Mouse (Mus musculus): Measurements from ENCODE around the gene Cmtm7.

The Cmtm7 gene

DNA sequence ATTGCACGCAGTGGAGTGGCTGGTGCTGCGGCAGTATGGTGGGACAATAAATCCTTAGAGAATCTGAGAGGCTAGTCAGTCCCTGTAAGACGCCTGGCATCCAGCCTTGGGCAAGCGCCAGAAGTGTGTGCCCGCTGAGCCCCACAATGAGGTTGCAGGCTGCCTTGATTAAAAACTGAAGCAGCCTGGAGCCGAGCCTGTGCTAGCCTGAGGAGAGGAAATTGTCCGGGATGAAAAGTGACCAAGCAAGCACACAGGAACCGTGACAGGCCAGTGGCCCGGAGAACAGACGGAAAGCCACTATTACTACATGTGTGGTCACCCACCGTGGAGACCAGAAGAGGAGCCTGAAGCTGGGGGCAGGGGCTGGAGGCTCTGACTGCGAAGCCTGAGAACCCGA, 14.6 kb downstream of the Cmtm7 start:
- no peak for DNase-seq (ENCODE audit: low read depth, low spot score)

DNA sequence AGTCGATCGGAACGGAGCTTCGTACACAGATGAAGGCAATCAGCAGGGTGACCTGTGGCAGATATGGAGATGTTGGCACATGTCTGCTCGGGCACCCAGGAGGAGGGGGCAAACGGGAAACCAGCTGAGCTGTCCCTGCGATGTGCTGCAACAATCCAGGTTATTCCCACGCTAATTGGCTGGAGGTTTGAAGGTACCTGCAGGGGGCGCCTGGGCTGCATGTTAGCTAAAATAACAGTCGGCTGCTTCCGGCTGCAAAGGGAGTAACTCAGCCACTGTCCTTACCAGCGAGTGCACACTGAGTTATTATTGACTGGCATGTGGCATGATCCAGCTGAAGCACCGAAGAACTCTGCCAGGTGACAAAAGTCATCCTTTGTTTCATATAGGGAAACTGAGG, 18.3 kb downstream of the Cmtm7 start:
- no peak for DNase-seq (ENCODE audit: low read depth, low spot score)

GRCm38 (mm10) chr9:114761848-114762247, 19.8 kb downstream of the Cmtm7 start:
- no peak for DNase-seq (ENCODE audit: low read depth, low spot score)

- DNase-seq (ENCODE audit: low read depth, low spot score) = no peak
Observed at GRCm38 (mm10) chr9:114760353-114760752, 21.3 kb downstream of the Cmtm7 start.

DNA sequence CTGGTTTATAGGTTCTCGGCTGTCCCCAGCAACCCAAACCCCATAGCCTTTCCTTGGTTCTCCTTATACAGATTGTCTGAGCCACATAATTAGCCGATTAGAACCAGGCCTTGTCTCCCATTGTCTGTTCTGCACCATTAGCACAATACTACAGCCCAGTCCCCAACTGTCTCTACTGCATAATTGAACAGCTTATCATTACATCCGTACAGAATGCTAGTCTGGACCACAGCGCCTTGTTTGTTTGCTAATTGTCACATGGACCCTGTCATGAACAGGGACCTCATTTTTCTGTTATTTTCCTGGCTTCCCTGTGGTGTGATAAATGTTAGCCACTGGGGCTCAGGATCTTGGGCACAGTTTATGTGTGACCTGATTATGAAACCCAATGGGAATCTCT, 21.8 kb downstream of the Cmtm7 start:
- DNase-seq (ENCODE audit: low read depth, low spot score) = no peak

DNA sequence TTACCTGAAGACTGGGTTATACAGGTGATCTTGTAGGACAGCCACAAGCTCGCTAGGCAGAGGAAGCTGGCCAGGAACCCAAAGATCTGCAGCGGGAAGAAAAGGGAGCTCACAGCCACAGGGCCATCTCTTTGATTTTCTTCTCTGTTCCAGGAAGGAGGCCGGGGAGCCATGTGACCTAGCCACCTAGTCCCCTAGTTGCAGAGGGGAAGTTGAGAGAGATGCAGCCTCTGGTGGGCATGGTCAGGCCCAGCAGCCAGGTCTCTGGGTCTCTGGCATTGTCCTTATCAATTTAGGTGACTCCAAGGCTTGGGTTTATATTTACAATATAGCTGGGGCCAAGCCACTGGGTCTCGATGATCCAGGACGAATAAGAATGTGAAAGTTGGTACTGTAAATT, 22.9 kb downstream of the Cmtm7 start:
- DNase-seq (ENCODE audit: low read depth, low spot score) = no peak

GRCm38 (mm10) chr9:114758272-114758671, 23.4 kb downstream of the Cmtm7 start:
- no peak for DNase-seq (ENCODE audit: low read depth, low spot score)

GRCm38 (mm10) chr9:114752863-114753484, 28.7 kb downstream of the Cmtm7 start:
- DNase-seq (ENCODE audit: low read depth, low spot score) = peak; percentile 65

GRCm38 (mm10) chr9:114752311-114752710, 29.3 kb downstream of the Cmtm7 start:
- no peak for DNase-seq (ENCODE audit: low read depth, low spot score)

GRCm38 (mm10) chr9:114751582-114751981, 30.1 kb downstream of the Cmtm7 start:
- DNase-seq (ENCODE audit: low read depth, low spot score) = no peak

GRCm38 (mm10) chr9:114747466-114747865, 34.2 kb downstream of the Cmtm7 start:
- DNase-seq (ENCODE audit: low read depth, low spot score) = no peak

DNA sequence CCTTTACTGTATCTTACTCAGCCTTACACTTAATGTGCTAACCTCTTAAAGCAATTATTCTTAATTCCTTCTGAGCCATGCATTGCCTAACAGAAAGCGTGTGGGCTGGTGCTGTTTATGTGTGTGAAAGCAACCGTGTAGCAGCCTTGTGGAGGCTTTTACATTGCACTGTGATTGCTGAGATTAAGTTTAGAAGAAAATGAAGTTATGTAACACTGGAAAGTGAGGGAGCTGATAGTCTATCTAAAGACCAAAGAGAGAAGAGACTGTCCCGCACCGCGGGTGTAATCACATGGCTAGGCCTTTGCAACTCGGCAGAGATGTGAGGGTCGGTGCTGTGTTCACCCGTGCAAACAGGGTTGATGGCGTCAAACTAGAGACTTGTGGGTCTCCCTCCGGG, 34.6 kb downstream of the Cmtm7 start:
- DNase-seq (ENCODE audit: low read depth, low spot score) = no peak

GRCm38 (mm10) chr9:114745654-114746053, 36.0 kb downstream of the Cmtm7 start:
- no peak for DNase-seq (ENCODE audit: low read depth, low spot score)

GRCm38 (mm10) chr9:114745163-114745562, 36.5 kb downstream of the Cmtm7 start:
- no peak for DNase-seq (ENCODE audit: low read depth, low spot score)

GRCm38 (mm10) chr9:114742731-114743130, 38.9 kb downstream of the Cmtm7 start:
- DNase-seq (ENCODE audit: low read depth, low spot score) = no peak

- no peak for DNase-seq (ENCODE audit: low read depth, low spot score)
Observed at GRCm38 (mm10) chr9:114740336-114740735, 41.3 kb downstream of the Cmtm7 start.

GRCm38 (mm10) chr9:114736442-114736841, 45.2 kb downstream of the Cmtm7 start:
- no peak for DNase-seq (ENCODE audit: low read depth, low spot score)

DNA sequence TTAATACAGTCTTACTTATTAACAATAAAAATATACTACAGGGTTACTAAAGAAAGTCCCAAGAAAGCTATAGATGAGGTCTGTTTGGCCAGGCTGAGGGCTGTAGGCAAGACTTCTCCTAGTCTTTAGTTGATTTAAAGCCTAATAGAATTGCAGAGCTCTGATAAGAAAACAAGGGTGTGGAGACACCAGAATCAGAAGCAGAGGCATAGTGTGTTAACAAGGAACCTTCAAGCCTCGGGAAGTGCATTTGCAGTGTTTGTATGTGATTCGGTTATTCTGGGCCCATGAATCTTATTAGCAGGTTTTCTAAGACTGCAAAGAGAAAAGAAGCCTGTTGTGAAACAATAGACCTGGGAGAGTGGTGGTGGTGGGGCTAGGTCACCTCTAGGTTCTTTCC, 48.4 kb downstream of the Cmtm7 start:
- DNase-seq (ENCODE audit: low read depth, low spot score) = no peak

- peak; percentile 22 for DNase-seq (ENCODE audit: low read depth, low spot score)
Observed at GRCm38 (mm10) chr9:114731871-114732682, 49.6 kb downstream of the Cmtm7 start.

DNA sequence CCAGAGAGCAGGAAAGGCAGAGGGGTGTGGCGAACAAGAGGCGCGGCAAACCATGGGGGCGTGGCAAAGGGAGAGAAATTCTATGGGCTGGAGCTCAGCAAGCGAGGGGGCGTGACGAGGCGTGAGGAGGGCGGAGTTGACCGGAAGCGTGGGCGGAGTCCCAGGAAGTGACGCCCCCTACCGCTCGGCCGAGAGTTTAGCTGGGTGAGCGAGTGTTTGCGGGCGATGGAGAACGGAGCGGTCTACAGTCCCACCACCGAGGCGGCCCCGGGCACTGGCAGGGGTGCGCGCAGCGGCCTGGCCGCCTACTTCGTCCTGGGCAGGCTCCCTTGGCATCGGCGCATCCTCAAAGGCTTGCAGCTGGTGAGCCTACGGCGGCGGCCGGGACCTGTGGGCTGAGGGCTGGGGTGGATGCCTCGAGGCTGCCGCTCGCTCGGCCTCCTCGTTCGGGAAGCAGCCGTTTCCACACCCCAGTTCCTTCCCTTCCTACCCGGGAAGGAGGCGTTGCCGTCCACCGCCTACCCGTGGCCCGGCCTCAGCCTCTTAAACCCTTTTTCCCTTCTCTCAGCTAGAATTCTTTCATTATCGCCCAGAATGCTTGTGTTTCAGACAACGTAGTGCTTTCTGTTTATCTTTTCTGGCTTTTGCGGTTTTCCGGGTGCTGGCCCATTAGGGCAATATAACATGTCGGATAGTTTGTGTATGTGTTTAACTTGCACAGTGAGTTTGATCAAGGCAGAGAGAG, 50.5 kb downstream of the Cmtm7 start, which contains the start of gene Cmtm6:
TSS of gene Cmtm6 (plus strand) at position 106 of the 745 bp plus-strand sequence.
- peak; percentile 96 for DNase-seq (ENCODE audit: low read depth, low spot score)

- no peak for DNase-seq (ENCODE audit: low read depth, low spot score)
Observed at GRCm38 (mm10) chr9:114729911-114730805, 51.5 kb downstream of the Cmtm7 start.

Data from c-Kit-negative CD71-positive TER-119-positive erythroid progenitor cells, embryonic 14.5 days (primary cell).